18 mouse cellular contexts compared by ENCODE assay signal in the genomic region with DNA sequence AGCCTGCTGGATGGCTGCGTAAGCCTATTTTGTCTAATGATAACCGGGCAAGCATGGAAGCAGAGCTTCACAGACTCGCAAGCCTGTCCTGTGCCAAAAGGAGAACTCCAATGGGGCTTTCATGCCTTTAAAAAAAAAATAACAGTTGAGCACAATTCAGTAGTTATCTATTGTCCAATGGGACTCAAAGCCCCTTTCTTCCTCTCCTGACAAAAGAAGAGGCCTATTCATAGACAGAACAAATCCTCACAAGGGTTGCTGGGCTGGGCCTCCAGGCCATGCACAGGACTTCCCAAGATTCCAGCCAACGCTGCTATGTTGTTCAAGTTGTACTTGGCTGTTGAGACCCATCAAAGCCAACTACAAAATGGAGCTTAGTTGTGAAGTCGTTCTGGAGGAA. TPM values are rescaled to one million over a fixed set of nuclear protein-coding genes. Genes with fewer than 3 reads are reported as not detected.
A peak's percentile ranks its signal among the peaks of the same experiment; 100 is the strongest.
DNase-seq lines count a peak whose midpoint lies in the region; ATAC-seq and TF ChIP-seq lines count a peak whose summit lies in the region.
"Had no signal": no experiment of that assay in that cellular context is flagged by ENCODE, and none has a peak within 500 bp of the region (broad histone marks: within the 10 kb centered on the region; RNA-seq: fewer than 3 reads in every experiment).

No protein-coding gene starts in this region.

- no peaks in the 10 kb centered on the region for H3K27me3 ChIP-seq in forebrain, embryonic 14.5 days (replicated peaks; ENCODE audit: control insufficient read depth, insufficient read depth, low read length)
- H3K27me3 ChIP-seq in forebrain, embryonic 13.5 days: no peaks in the 10 kb centered on the region
- H3K27me3 ChIP-seq in midbrain, postnatal 0 days (ENCODE audit: insufficient read depth, low read length): no peaks in the 10 kb centered on the region
- no peaks in the 10 kb centered on the region for H3K27me3 ChIP-seq in midbrain, embryonic 16.5 days (ENCODE audit: control insufficient read depth, insufficient read depth, low read depth, low read length)
- H3K27me3 ChIP-seq: limb, embryonic 12.5 days; liver, embryonic 12.5 days; neural tube, embryonic 12.5 days had no signal

- no peaks in the 10 kb centered on the region for H3K4me1 ChIP-seq in forebrain, embryonic 14.5 days (ENCODE audit: control insufficient read depth, insufficient read depth, low read length)
- peaks cover 5% of the 10 kb centered on the region; the same call in 1 of the 2 replicates for H3K4me1 ChIP-seq in forebrain, embryonic 13.5 days
- H3K4me1 ChIP-seq in midbrain, postnatal 0 days (ENCODE audit: insufficient read depth, low read length): no peaks in the 10 kb centered on the region
- H3K4me1 ChIP-seq in midbrain, embryonic 16.5 days (ENCODE audit: control insufficient read depth, insufficient read depth, low read length): no peaks in the 10 kb centered on the region
- H3K4me1 ChIP-seq: limb, embryonic 12.5 days; liver, embryonic 12.5 days; megakaryocyte, embryonic 14.5 days; neural tube, embryonic 12.5 days had no signal

- 30% methylated on average over 5 of the region's 5 CpGs for WGBS in forebrain, embryonic 14.5 days
- WGBS in forebrain, embryonic 13.5 days: 28% methylated on average over 5 of the region's 5 CpGs
- 28% methylated on average over 5 of the region's 5 CpGs for WGBS in midbrain, postnatal 0 days
- 27% methylated on average over 5 of the region's 5 CpGs for WGBS in midbrain, embryonic 16.5 days

- H3K9me3 ChIP-seq in forebrain, embryonic 14.5 days (replicated peaks; ENCODE audit: control insufficient read depth, low read length): no peaks in the 10 kb centered on the region
- no peaks in the 10 kb centered on the region for H3K9me3 ChIP-seq in forebrain, embryonic 13.5 days (replicated peaks)
- no peaks in the 10 kb centered on the region for H3K9me3 ChIP-seq in midbrain, postnatal 0 days (ENCODE audit: low read length)
- no peaks in the 10 kb centered on the region for H3K9me3 ChIP-seq in midbrain, embryonic 16.5 days (replicated peaks; ENCODE audit: control insufficient read depth, low read length, poor library complexity, severe bottlenecking)
- H3K9me3 ChIP-seq: heart, embryonic 10.5 days; limb, embryonic 12.5 days; liver, embryonic 12.5 days; neural tube, embryonic 12.5 days had no signal

- DNase-seq in forebrain, embryonic 14.5 days (ENCODE audit: low spot score): peak; percentile 11
- DNase-seq in layer of hippocampus, adult 11-12 months (ENCODE audit: low spot score): peak; percentile 47
- no peak for DNase-seq in layer of hippocampus, postnatal 25 days (ENCODE audit: extremely low spot score in 1 of 2, low spot score in 1 of 2)
- DNase-seq in midbrain, postnatal 0 days (ENCODE audit: low spot score): peak; percentile 10
- DNase-seq in T-cell, adult 2 months (ENCODE audit: low spot score): no peak
- DNase-seq: cerebellum, adult 9-10 months; kidney, adult 9 months; kidney, postnatal 25 days; lung, adult 2 months; thymus, postnatal 36 days had no signal

- no peak for ATAC-seq in forebrain, embryonic 14.5 days
- ATAC-seq in forebrain, embryonic 13.5 days: no peak
- ATAC-seq in midbrain, postnatal 0 days (ENCODE audit: low FRiP score): no peak
- no peak for ATAC-seq in midbrain, embryonic 16.5 days
- ATAC-seq: liver, embryonic 12.5 days had no signal

- no peak overlapping the region for H3K4me2 ChIP-seq in forebrain, embryonic 14.5 days (ENCODE audit: low read length)
- no peak overlapping the region for H3K4me2 ChIP-seq in forebrain, embryonic 13.5 days
- no peak overlapping the region for H3K4me2 ChIP-seq in midbrain, postnatal 0 days (ENCODE audit: low read depth, low read length, poor library complexity, severe bottlenecking)
- H3K4me2 ChIP-seq in midbrain, embryonic 16.5 days (ENCODE audit: low read length): no peak overlapping the region
- H3K4me2 ChIP-seq: limb, embryonic 12.5 days; liver, embryonic 12.5 days; neural tube, embryonic 12.5 days had no signal

- no peak for TF ChIP-seq CTCF in midbrain, postnatal 0 days (IDR thresholded peaks at IDR 0.05)

- no peaks in the 10 kb centered on the region for H3K36me3 ChIP-seq in forebrain, embryonic 14.5 days (ENCODE audit: control insufficient read depth, insufficient read depth, low read length)
- no peaks in the 10 kb centered on the region for H3K36me3 ChIP-seq in forebrain, embryonic 13.5 days (ENCODE audit: poor library complexity, severe bottlenecking)
- no peaks in the 10 kb centered on the region for H3K36me3 ChIP-seq in midbrain, postnatal 0 days (ENCODE audit: insufficient read depth, low read length)
- no peaks in the 10 kb centered on the region for H3K36me3 ChIP-seq in midbrain, embryonic 16.5 days (ENCODE audit: control insufficient read depth, insufficient read depth, low read length)
- H3K36me3 ChIP-seq: G1E; heart, embryonic 10.5 days; limb, embryonic 12.5 days; liver, embryonic 12.5 days; neural tube, embryonic 12.5 days had no signal

- no peak overlapping the region for H3K9ac ChIP-seq in forebrain, embryonic 14.5 days (ENCODE audit: low read length)
- H3K9ac ChIP-seq in forebrain, embryonic 13.5 days: no peak overlapping the region
- no peak overlapping the region for H3K9ac ChIP-seq in midbrain, postnatal 0 days (replicated peaks; ENCODE audit: low read length, poor library complexity, severe bottlenecking)
- H3K9ac ChIP-seq in midbrain, embryonic 16.5 days (ENCODE audit: low read depth, low read length): no peak overlapping the region
- H3K9ac ChIP-seq: limb, embryonic 12.5 days; liver, embryonic 12.5 days; neural tube, embryonic 12.5 days had no signal

- H3K27ac ChIP-seq in forebrain, embryonic 14.5 days (ENCODE audit: low read depth, low read length): no peak overlapping the region
- no peak overlapping the region for H3K27ac ChIP-seq in forebrain, embryonic 13.5 days
- no peak overlapping the region for H3K27ac ChIP-seq in midbrain, postnatal 0 days (ENCODE audit: low read depth, low read length)
- H3K27ac ChIP-seq in midbrain, embryonic 16.5 days (ENCODE audit: low read length): no peak overlapping the region
- H3K27ac ChIP-seq: heart, embryonic 10.5 days; limb, embryonic 12.5 days; liver, embryonic 12.5 days; neural tube, embryonic 12.5 days had no signal

- H3K4me3 ChIP-seq in forebrain, embryonic 14.5 days (ENCODE audit: low read depth, low read length): no peak overlapping the region
- H3K4me3 ChIP-seq in forebrain, embryonic 13.5 days: no peak overlapping the region
- no peak overlapping the region for H3K4me3 ChIP-seq in midbrain, postnatal 0 days (ENCODE audit: low read depth, low read length)
- H3K4me3 ChIP-seq in midbrain, embryonic 16.5 days (ENCODE audit: low read depth, low read length): no peak overlapping the region
- H3K4me3 ChIP-seq: heart, embryonic 10.5 days; limb, embryonic 12.5 days; liver, embryonic 12.5 days; megakaryocyte, embryonic 14.5 days; neural tube, embryonic 12.5 days had no signal

RNA-seq across cellular contexts. Expression of gene Retreg1, which starts 56.0 kb away (rescaled TPM):
- polyA plus RNA-seq in forebrain, embryonic 14.5 days (2014; fragmentation: Nextera tagmentation; extraction: Ambion mirVana): 6.7 and 8.1 TPM in 2 replicates
- 3.5 and 3.8 TPM in 2 replicates for polyA plus RNA-seq in forebrain, embryonic 13.5 days (2015; fragmentation: Nextera tagmentation; extraction: Ambion mirVana)
- total RNA-seq in layer of hippocampus, postnatal 25 days (2021): 10 to 100 TPM; 29.4 to 32.4 TPM
- total RNA-seq in midbrain, postnatal 0 days (2014; rRNA removed): 29.0 and 44.6 TPM in 2 replicates
- polyA plus RNA-seq in midbrain, postnatal 0 days (2015; fragmentation: Nextera tagmentation; extraction: Ambion mirVana): 21.9 and 28.0 TPM in 2 replicates
- 16.1 and 18.4 TPM in 2 replicates for polyA plus RNA-seq in midbrain, embryonic 16.5 days (2015; fragmentation: Nextera tagmentation; extraction: Ambion mirVana)
- polyA plus RNA-seq: G1E had no signal

Comparison
In these comparisons a context has a peak if more than half of its experiments do, and no peak if none do; other contexts are left out.
1. DNase-seq: peak in forebrain, embryonic 14.5 days (single experiment), layer of hippocampus, adult 11-12 months (single experiment) and midbrain, postnatal 0 days (single experiment); none in layer of hippocampus, postnatal 25 days (0 of 2) and T-cell, adult 2 months (single experiment).